Mouse (Mus musculus) ES-CJ7 (cell line): ENCODE data around the gene Prdm11.
A peak's percentile ranks its signal among the peaks of the same experiment; 100 is the strongest.

Source experiments
- DNase-seq: peaks from one replicate; pipeline ENCODE4 v3.0.0; 2011; ENCODE audit warnings: low read depth, low spot score

Prdm11 gene

GRCm38 (mm10) chr2:92967032-92967838 is 78.7 kb downstream of the Prdm11 start:
- peak; percentile 48 for DNase-seq

DNA sequence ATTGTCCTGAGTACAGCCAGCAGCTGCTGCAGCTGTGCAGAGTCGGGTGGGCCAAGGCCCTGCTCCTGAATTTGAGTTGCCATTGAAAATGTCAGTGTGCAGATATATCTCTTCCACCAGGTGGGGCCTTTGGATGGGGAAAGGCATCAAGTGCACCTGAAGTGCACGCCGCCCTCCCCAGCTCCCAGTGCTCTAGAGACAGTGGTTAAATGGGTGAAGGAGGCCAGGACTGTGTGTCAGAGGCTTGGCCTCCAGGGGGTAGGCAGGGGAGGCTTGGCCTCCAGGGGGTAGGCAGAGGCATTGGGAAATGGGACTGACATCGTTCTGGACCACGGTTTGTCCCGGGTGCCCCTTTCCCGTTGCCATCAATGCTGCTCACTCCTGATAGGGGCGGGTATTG is 79.7 kb downstream of the Prdm11 start:
- DNase-seq = peak; percentile 45

DNA sequence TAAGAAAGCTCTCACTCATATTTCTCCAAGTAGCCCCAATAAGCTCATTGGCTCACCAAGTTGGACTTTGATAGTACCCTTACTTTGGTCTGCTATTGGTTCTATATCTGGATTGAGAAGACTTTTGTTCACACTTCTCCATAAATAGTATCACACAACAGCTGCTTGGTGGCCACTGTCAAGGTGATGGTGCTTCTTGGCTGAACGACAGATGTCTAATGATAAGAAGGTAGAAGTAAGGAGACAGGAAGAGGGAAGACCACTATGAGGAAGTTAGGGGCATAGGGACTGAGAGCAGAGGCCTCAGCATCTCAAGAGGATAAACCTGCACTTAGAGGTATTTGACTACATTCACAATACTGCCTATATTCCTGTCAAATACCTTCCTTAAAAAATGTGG is 81.6 kb downstream of the Prdm11 start:
- no peak for DNase-seq

- DNase-seq = no peak
Observed at GRCm38 (mm10) chr2:92958640-92959039, 87.3 kb downstream of the Prdm11 start.

DNA sequence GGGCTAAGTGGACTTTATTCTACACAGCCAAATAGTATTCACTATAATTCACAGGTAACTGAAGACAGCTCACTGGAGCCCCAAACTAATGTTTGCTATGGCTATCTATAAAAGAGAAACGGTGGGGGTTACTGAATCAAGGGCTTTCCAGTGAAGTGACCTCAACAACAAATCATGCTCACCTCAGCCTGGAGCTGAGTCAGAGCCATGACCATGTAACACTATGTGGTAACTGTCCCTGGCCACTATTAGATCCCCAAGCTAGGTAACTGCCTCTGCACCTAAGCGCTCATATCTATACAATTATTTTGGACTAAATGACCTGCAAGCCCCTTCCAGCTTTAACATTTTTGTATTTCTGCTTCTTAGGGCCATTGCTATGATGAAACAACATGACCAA is 89.0 kb downstream of the Prdm11 start:
- no peak for DNase-seq

DNA sequence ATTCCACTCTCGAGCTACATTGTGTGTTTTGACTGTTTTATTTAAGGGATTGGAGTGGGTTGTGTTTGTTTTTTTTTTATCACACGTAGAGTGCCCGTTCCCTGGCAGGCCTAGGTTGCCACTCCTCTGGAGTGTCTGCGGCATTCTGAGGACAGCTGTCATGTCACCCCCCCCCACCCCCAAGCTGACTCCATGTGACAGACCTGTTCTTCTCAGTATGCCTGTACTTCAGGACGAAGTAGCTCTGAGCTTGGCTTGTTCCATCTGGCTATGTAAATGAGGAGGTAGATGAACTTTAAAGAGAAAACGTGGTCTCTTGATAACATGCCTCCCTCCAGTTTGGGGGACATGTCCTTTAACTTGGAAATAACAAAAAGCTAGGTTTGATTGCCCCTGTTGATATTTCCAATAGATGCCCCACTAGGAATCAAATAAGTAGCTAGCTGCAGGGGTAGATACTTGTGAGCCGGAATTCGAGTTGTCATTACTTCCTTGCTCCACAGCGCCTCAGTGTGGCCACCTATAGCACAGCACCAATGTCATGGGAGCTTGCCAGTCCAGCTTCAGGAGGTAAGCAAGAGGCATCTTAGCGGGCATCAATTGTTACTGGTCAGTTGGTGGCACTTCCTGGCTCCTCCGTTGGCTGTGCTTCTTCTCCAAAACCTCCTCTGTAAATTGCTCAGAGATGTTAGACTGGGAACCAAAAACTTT is 91.4 kb downstream of the Prdm11 start:
- DNase-seq = peak; percentile 60

DNA sequence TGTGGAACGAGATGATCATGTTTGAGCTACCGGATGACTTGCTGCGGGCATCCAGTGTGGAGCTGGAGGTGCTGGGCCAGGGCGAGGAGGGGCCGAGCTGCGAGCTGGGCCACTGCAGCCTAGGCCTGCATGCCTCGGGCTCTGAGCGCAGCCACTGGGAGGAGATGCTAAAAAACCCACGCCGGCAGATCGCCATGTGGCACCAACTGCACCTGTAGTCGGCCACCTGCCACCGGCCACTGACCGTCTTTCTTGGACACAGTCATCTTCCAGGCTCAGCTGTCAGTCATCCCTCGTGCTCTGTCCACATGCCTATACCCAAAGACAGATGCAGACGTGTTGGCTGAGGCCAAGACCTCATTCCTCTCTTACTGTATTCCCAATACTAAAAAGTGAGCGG is 92.5 kb downstream of the Prdm11 start:
- no peak for DNase-seq

GRCm38 (mm10) chr2:92949518-92949917 is 96.4 kb downstream of the Prdm11 start:
- no peak for DNase-seq

DNA sequence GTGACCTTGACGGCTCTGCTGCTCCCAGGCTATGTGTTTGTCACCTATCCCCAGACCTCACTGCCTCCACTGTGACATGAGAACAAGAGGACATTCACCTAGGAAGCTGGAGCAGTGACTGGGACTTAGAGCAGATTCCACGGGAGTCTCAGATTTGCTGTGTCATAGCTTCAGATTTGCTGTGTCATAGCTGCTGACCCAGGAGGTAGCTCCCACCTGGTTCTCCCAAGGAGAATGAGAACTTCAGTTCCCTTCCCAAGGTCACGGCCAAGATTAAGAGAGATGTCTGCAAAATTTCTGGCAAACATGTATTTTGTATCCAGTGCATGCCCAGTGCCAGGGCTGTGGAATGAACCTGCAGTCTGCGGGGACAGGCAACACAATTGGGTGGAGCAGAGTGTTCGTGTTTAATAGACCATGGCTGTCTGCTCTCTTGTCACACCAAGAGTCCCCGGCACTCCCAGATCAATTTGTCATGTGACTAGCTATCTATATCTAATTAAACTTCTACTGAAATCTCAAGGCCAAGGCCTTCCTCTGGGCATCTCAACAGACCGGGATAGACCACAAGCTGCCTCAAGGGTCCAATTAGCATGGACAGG is 97.2 kb downstream of the Prdm11 start:
- peak; percentile 10 for DNase-seq

GRCm38 (mm10) chr2:92947981-92948698 is 97.8 kb downstream of the Prdm11 start:
- peak; percentile 66 for DNase-seq

DNA sequence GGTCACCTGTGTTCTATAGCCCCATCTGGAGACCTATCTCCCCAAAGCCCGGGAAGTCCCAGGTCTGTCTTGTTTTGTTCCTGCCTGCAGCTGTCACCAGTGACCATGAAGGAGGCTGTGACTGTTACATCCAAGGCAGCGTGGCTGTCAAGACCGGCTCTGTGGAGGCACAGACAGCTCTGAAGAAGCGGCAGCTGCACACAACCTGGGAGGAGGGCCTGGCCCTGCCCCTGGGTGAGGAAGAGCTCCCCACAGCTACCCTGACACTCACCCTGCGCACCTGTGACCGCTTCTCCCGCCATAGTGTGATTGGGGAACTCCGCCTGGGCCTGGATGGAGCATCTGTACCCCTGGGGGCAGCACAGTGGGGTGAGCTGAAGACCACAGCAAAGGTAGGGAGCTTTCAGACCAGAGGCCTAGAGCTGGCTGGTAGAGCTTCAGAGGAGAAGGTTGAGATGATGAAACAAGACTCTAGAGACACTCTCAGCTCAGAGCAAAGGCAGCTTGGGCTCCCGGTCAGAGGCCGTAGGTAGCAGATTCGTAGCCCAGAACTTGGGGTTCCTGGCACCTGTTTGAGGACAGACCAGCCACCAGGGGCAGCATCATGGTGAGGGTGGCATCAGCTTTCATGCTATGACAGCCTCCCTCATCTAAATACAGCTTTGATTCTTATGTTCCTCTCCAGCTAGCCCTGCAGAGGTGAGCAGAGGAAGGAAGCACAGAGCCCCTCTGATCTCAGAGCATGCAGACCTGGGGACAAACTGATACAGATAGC is 100.0 kb downstream of the Prdm11 start:
- DNase-seq = no peak

DNA sequence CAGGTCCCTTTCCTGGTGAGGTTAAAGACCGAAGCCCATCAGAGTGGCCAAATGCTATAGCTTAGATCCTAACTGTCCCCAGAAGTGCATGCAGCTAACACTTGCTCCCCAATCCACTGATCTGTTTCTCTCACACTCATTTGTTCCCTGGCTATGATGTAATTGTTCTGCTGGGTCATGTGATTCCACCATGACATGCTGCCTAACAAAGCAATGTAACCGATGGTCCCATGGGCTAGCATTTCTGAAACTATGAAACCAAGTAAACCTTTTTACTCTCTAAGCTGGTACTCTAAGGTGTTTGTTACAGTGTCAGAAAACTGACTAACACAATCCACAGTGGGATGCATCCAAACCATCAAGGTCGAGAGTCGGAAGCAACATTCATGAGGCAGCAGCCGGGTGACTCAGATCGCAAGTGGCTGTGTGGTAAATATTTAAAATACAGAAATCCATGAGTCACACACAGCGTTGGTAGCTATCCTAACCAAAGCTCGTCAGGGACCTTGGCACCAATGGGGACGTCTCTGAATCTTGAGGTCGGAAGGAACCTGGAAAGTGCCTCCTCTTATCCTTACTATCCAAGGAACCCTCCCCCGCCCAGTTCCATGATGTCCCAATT is 100.7 kb downstream of the Prdm11 start:
- no peak for DNase-seq

DNA sequence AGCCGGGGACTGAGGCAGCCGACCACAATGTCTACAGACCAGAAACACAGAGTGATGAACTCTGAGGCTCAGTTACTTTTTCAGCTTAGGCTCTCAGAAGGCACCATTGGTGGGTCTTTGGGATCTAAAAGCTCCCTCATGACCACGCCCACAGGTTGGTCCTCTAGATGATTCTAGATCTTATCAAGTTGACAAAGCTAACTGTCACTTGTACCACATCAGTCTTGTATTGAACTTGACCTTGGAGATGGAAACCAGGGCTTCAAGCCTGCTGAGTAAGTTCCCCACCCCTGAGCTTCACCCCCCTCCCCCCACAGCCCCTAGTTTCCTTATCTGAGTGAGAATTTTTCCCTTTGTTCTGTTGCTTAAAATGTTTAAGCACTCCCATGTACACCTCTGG is 101.6 kb downstream of the Prdm11 start:
- no peak for DNase-seq

DNA sequence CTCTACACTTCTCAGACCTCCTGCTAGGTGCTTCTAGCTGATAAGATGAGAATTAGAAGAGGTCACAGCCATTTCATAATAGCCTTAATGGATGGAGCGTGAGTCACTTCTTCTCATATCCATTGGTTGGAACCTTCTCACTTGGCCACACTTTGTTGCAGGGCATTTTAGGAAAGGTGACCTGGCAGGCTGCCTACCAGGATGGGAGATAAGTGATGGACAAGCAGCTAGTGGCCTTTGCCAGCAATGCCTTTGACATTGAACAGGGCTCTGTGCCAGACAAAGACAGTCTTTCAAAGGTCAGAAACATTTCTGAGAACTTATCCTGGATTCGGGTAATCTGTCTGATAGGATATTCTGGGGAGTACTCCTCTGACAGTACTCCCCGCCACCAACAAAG is 102.6 kb downstream of the Prdm11 start:
- DNase-seq = no peak

GRCm38 (mm10) chr2:92941463-92941862 is 104.5 kb downstream of the Prdm11 start:
- DNase-seq = no peak

- DNase-seq = no peak
Observed at GRCm38 (mm10) chr2:92940963-92941362, 105.0 kb downstream of the Prdm11 start.

DNA sequence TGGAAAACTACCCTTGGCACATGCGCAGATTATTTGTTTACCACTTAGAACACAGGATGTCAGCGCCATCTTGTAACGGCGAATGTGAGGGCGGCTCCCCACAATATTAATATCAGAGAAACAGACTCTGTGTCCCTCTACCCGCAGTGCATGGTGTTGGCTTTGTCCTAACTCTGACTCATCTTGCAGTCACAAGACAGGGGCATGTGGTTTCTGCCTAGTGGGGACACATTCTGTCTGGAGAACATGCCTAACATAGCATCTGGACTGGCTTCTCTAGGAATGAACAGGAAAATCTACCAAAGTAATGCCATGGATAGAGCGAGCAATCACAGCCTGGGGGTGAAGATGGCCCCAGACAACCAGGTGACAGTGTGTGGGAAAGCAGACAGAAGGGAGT is 107.1 kb downstream of the Prdm11 start:
- no peak for DNase-seq

DNA sequence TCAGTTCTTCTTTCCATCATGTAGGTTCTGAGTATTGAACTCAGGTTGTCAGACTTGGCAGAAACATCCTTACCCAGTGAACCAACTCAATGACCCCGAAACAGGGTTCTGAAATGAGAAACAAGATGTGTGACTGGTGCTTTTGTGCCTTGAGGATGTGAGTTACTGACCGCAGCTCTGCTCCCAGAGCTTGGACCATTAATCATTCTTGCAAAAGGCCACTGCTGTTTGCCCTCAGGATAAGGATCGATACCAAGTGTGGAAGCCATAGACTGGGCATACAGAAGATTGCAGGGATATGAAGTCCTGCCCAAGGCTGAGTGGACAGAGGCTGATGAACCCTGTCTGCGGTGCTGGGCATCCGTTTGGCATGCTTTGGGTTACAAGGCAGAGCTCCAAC is 107.9 kb downstream of the Prdm11 start:
- DNase-seq = no peak

DNA sequence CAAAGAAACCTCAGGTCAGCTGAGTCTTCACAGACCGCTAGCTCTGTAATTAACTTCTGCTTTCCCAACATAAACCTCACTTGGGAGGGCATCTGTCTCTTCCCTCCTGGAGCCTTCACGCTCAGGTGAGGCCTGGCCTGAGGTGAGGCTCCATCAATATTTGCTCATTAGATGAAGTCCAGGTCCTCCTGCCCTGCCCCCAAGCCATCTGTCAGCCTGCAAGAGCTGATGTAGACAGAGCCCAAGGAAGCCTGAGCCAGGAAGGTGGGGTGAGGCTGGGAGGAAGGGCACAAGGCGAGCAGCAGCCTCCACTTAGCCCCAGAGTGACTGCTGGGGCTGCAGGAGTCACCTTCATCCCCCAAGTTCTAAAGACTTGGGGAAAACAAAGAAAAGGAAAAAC is 110.5 kb downstream of the Prdm11 start:
- DNase-seq = no peak

- DNase-seq = peak; percentile 26
Observed at GRCm38 (mm10) chr2:92934312-92934982, 111.5 kb downstream of the Prdm11 start.
